Mouse (Mus musculus): ENCODE data around the gene Kif16b.

The Kif16b gene

DNA sequence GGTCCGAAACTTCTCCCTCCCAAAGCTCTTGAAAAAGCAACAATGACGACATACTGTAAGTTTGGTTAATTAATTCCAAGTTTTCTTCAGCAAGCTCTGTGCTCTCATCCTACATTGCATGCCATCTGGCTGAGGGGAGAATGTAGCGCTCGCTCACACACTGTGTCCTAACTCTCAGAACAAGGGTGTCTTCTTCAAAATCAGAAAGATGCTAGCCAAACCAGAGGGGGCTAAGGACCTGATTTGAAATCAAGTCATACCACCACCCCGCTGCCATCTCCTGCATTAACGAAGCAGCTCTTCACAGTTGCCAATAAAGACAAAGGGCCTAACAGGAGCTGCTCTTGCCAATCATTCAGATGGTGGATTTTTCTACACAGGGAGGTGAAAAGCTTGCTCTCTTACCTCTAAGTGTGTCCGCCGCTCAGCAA is 253.3 kb downstream of the Kif16b start:
- no peak for DNase-seq (ENCODE audit: low spot score)

DNA sequence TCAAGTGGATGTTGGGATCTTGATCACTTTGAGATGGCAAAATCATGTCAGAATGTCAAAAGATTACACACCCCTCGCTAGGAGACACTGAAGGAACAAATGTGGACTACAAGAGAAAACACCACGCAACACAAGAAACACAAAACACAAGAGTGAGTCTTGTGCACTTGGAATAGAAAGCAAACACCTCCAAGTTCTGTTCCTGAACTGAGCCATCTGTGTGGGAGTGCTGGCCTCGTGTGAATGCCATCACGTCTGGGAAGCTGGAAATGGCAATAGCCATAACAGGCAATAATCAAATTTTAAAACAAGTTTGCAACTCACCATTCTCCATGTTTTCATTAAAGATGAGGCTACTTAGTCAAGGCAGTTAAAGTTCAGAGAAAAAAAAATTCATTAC is 254.5 kb downstream of the Kif16b start:
- DNase-seq (ENCODE audit: low spot score), result no peak

DNA sequence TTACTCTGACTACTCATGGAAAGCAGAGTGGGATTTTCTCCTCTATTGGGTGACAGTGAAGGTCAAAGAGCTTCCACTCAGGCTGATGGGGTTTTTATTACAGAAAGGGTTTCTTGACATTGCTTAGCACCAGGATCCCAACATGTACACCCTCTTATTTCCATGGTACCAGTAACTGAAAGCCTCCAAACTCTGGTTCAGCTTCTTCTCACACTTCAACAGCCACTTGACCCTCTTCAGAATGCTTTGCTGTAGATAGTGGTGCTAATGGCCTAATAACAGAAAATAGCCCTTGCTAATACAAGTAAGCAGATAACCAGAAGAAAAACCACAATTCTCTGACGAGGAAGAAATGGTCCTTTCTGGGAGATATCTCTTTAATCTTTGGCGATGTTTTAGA is 259.6 kb downstream of the Kif16b start:
- DNase-seq (ENCODE audit: low spot score), result no peak

DNA sequence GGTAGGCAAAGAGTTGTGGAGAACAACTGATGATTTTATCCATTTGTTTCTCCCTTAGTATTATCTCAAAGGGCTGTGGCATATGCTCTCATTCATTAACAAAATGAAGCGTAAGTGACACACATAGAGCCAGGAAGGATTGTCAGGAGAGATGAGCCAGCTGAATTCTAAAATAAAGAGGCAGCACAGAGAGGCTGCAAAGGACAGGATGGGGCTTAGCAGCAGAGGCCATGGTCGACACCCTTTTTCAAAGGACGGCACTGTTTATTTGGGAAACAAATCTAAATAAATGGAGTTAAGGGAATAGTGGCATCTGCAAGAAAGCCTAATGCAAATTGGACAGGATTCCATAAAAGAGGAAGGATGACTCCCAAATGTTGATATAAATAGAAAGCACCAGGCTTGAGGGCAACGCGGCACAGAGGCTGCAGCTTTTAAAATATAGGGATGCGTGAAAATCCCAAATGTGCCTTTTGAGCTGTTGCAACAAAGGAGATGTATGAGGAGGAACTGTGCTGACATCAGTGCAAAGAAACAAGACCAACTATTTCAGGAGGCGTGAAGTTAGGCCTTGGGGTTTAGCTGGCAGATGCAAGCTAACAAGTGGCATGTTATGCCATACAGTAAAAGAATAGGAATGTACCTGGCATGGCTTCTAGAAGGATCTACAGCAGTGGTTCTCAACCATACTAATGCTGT is 265.6 kb downstream of the Kif16b start:
- DNase-seq (ENCODE audit: low spot score), result no peak

DNA sequence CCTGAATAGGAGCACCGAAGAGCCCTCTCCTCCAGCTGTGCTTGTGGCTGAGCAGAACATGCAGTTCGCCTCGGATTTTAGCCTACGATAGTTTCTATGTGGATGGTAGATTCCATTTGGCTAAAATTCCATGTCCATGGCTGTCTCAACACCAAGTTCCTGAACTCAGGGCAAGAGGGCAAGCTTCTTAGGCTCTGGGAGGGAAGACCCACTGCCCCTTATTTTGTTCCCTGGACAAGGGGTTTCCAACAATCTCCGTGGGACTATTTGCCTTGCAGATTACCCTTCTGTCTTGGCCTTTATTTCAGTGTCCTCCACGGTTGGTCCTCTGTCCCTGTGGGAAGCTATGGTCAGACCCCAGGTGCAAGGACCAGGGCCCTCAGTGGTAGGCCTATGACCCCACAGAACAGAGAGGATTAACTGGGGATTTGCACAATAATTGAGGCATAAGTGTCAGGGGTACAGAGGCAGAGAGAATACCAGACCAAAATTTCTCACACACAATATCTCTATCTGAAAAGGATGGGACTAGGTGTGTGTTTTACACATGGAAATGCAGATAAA is 267.3 kb downstream of the Kif16b start:
- no peak for DNase-seq (ENCODE audit: low spot score)

DNA sequence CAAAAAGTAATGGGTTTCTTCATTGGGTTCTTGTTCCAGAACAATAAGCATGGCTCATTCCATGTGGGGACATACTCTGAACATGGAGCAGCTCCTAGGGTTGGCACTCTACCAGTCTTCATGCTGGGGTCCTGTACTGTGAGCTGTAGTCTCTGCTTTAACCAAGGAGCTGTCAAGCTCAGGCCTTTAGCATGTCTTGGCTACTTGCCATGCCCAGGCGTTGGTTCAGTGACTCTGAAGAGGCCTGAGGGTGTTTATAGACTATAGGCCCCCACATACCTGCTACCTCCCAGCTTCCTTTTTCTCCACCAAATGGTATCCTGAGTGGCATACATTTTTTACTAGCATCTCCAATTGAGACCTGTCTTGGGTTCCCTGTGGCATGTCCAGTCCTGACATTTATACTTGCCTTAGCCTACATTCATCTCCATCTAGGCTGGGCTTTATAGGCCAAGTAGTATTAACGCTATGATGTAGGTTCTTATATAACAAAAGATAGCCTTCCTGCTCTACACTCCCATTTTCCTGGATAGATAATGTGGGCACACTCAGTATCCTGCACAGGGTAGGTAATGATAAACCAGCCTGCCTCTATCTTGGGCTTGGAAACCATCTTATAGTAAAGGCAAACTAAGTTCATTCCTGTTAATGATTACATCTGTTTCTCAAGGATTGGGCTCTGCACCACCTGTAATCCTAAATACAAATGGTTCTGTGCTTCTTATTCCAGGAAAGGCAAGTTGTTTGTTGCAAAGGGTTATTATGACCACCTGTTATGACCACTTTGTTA is 271.6 kb downstream of the Kif16b start:
- DNase-seq (ENCODE audit: low spot score), result no peak

DNA sequence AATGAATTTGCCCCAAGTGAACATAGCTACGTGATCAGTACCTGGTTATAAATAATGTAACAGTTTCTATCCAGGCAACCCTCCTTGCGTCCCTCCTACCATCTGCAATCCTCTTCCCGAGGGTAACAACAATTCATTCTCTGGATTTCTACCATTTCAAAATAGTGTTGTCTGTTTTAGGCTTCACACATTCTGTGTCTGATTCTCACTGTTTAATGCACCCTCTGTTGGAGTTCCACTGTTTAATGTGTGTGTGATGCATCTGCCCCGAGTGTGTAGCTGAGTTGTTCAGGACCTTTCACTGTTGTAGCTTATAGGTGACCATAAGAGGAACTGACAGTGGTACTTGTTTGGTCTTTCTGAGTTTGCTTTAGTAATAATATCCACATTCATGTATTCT is 275.6 kb downstream of the Kif16b start:
- DNase-seq (ENCODE audit: low spot score), result no peak

DNA sequence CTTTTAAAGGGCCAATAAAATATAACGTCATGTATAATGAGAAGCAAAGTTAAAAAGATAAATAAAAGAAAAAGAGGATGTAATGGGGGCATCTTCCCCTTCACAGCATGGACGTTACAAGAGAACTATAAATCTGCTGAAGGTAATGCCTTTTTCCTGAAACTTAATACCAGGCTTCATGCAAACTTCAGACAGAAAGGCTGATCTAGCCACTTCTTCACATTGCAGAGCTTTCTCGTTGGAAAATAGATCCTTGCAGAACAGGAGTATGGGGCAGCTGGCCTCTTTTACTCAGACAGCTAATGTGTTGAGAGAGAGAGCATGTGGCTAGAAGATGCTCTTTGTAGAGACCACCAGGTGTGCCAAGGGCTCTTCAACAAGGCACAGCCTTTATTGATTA is 276.2 kb downstream of the Kif16b start:
- DNase-seq (ENCODE audit: low spot score), result no peak

DNA sequence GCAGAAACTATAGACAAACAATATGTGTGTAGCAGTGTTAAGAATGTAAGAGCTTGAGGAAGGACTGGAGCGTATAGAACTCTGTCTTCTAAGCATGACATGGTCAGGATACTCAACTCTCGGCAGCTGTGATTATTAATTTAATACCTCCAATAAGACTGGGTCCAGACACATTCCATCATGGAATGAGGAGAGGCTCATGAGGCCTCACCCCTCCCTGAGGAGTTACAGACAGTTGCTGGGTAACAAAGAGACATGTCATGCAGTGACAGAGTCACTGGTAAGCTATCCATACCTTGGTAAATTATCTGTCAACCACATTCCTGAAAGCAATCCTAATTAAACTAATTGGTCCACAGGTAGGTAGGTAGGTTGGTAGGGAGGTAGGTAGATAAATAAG is 277.1 kb downstream of the Kif16b start:
- no peak for DNase-seq (ENCODE audit: low spot score)

DNA sequence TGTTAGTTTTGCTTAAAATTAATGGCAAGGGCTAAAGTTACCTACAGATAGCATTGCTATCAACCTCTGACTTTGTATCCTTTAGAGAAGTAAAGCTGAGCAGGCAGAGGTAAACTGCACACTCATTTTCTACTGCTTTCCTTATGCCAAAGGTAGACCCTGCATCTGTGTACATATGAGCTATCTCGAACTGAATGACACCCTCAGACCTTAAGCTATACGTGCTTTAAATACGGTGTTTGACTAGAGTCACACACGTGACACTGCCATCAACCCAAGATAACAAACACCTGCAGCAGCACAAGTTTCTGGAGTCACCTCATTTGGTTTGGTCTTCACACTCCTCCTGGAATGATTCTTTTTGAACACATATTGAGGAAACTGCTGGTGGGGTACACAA is 280.2 kb downstream of the Kif16b start:
- DNase-seq (ENCODE audit: low spot score), result no peak

DNA sequence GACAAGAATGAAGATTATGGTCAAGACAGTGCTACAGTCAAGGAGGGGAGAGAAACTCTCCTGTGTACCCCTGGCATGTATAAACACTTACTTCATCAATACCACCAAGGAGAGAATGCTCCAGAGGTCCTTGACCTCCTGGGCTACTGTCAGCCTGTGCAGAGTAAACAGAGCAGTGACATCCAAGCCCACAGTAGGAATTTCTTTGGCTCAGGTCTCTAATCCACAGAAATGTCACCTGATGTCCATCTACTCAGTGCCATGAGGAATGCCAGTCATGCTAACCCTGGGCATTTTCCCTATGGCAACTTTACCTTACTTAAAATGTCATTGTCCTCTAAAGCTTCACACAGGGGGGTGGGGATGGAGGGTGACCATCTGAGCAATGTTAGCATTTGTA is 281.4 kb downstream of the Kif16b start:
- DNase-seq (ENCODE audit: low spot score), result no peak

DNA sequence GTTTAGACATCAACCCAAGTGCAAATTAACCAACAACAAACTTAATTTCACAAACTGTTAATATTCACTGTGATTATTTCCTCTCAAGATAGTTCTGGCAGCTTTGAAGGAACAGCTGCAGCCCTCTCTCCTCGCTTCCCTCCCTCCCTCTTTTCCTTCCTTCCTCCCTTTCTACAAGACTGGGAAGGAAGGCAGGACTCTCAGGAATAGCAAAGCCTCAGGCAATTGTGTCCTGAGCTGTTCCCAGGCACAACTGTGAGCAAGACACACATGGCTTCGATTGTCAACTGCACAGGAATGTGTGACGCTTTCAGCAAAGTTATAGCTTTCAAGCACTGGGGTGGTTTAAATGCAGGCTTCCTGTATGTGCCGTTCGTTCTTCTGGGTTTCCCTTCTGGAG is 286.8 kb downstream of the Kif16b start:
- DNase-seq (ENCODE audit: low spot score), result no peak

DNA sequence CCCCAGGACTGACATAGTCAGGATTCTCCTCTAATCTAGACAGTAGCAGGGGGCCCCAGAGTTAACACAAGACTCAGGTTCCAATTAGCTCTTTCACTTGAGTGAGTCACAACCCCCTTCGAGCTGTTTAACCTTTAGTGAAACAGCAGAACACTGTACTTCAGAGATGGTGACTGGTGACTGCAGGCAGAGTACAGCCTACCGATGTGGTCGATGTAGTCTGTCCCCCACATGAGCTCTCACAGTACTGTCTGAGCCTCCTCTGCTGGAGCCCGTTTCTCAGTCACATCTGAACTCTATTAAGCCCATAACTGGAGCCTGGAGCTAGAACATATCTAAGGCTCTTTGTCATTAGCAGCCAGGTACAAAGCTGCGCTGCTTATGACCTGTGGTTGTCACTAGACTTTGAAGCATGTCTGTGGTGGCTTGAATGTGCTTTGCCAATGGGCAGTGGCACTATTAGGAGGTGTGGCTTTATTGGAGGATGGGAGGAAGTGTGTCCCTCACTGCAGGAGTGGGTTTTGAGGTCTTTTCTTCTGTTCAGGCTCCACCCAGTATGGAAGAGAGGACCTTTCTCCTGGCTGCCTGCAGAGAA is 288.9 kb downstream of the Kif16b start:
- DNase-seq (ENCODE audit: low spot score), result no peak

DNA sequence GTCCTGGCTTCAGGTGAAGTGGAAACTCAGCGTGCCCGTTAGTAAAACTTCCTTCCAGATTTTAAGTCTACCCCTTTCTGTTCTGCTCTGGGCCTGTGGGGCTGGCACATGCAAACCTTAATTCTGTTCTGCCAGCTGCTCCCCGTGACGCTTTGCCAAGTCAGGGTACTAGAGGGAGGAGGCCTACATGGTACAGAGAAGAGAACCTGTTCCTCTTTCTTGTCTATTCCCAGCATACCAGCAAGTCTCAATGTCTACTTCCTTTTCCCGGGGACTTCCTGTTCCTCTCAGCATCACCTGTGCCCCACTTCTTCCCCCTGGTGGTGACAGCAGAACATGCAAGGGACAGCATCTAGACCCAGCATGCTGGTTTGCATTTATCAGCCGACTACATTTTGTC is 290.2 kb downstream of the Kif16b start:
- DNase-seq (ENCODE audit: low spot score), result no peak

DNA sequence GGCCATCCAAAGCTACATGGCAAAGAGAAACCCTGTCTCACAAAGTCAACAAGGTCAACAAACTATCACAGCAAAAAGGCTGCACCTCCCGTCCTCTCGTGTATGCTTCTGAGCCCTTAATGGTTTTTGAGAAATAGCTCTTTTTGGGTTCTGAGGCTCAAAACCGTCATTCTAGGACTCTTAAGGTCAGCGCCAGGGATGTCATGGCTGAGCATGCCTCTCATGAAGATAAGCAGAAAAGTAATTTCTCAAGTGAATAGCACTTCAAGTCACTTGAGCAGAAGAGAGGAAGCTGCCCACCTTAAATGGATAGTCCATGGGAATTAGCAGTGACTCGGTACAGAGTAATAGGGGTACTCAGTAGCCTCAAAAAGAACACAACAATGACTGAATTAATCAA is 291.1 kb downstream of the Kif16b start:
- DNase-seq (ENCODE audit: low spot score), result no peak

DNA sequence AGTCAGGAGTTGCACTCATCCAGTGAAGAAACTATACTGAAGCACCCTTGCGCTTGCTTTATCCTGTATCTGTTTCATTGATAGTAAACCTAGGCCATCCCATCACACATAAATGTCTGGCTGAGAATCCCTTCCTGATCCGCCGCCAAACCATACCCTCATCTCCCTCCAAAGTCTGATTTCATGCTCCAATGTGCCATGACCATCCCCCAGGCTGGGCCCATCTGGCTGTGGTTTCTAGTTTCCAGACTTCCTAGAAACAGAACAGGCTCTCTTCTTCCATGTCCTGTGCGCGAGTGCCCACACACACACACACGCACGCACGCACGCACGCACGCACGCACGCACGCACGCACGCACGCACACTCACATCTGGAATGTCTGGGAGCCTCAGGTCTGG is 292.6 kb downstream of the Kif16b start:
- no peak for DNase-seq (ENCODE audit: low spot score)

DNA sequence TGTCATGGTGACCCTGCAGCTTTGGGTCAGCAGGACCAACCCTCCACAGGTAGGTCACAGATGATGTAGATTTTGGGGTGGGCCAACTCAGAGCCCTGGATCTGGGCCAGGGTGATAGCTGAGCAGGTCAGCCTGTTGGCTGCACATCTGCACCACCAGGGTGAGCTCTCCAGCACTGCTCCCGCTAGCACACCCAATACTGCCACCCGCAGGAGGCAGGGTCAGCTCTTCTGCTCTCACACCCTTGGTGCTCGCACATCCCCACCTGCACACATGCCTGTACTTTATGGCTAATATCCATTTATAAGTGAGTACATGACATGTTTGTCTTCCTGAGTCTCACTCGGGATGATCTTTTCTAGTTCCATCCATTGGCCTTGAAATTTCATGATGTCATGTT is 296.6 kb downstream of the Kif16b start:
- no peak for DNase-seq (ENCODE audit: low spot score)

DNA sequence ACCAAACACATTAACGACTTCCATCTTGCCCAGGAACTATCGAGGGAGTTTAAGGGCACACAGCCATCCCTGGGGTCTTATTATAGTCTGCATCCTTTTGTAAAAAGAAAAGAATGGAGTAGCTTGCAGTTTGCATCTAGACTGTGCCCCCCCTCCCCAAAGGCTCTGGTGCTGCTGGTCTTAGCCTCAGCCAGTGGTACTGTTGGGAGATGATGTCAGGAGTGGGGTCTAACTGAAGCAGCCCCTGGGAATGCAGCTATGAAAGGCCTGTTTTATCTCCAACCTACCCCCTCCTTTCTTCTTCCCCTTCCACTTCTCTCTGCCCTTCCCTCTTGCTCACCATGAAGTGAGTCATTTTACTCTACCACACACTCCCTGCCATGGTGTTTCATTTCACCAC is 298.1 kb downstream of the Kif16b start:
- no peak for DNase-seq (ENCODE audit: low spot score)

DNA sequence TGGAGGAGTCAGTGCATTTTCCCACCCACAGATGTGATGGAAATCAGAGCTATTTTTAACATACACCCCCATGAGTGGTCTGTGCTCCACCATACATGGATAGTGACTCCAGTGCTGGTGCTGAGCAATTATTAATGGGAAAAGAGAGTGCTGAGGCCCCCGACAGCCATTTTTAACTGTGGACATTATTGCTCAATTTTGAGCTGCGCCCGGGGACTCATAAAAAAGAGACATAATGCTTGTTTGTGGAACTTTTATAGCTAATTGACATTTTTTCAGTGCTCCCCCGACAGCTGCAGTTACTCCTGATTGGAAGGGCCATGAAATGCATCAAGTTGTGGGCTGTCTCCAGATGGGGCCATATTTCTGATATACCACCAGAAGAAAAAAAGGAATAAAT is 302.1 kb downstream of the Kif16b start:
- DNase-seq (ENCODE audit: low spot score), result no peak

DNA sequence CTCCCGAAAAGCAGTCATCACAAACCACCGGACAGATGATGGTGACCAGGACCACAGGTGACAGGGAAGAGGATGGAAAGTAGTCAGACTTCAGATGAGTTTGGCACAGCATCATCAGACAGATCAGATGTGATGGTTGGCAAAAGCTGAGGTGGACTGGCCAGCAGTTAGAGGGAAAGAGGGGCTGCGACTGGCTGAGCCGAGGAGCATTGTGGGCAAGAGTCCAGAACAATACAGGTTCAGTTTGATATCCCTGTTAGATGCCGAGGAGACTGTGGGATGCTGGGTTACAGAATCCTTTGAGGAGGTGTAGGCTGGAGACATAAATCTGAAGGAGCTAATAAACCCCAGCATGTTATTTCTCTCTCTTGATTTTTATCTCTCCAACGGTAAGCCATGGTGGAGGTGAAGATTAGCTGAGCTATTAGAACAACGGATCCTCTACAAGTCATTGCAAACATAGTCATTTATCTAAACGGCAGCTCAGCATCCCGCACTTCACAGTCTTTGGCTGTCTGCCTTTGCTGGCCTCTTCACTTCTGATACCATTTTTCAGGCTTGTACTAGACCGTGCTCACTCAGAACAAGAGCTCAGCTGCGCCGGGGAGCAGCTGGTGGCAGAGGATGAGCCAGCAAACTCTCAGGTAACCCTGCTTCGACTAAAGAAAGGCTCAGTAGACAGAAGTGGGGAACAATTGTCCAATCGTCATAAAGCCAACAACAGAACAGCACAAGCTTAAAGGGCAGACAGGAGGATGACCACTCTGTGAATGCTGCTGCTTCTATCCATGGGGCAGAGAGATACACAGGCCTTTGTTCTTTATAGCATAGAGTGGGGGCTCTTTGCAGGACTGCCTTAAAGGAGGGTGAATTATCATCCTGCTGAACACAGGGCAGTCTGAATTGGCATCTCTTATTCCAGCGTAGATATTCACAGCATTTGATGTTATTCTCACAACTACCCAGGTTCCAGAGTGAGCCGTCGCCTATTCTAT is 304.9 kb downstream of the Kif16b start:
- no peak for DNase-seq (ENCODE audit: low spot score)

DNA sequence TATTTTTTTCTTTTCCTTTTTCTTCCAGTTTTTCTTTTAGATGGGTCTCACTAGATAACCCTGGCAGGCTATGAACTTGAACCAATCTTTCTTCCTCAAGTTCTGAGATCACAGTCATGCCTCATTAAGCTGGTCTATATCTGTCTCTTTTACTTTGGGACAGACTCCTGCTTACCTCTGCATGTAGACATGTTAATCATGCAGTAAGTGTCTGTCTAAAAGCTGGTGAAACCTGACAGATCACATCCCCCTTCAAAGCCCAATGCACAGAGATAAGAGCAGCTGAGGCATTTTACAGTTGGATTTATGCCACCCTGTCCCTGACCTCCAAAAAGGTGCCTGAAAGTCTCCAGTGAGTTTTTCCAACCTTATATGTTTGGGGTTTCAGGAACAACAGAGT is 310.4 kb downstream of the Kif16b start:
- DNase-seq (ENCODE audit: low spot score), result no peak

DNA sequence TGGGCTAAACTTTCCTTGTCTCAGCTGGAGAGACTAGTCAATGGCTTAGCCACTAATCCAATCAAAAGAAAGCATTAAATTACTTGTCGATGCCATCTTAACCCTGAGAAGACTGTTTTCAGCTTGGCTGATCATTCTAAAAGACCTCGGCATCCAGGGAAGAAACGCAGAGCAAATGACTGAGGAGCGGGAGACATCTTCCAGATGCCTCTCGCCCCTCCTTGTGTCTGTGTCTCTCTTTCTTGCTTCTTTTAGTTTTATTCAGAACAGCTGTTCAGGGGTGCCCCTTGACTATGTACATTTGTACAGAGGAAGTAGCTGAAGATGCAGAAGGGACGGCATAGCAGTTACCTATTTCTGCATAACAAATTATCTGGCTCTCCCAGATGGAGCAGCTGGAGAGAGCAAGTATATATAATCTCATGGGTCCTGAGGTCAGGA is 311.0 kb downstream of the Kif16b start:
- DNase-seq (ENCODE audit: low spot score), result no peak

Measured in urinary bladder, postnatal 25 days (tissue).